Mouse (Mus musculus): Measurements from ENCODE around the gene Vamp2. TPM values are rescaled to one million over a fixed set of nuclear protein-coding genes. Genes with fewer than 3 reads are reported as not detected.

Vamp2 gene
- polyA plus RNA-seq, 1 experiment from 2014 or later: 123 TPM

- WGBS: 3% methylated on average over 28 of the region's 29 CpGs
- Histone ChIP-seq H3K36me3 (peaks cover 20% of the 10 kb centered on the region), H3K27me3 (peaks cover 6% of the 10 kb centered on the region), H3K9me3 (no peaks in the 10 kb centered on the region), H3K9ac (replicated peaks) (peak overlapping the region; percentile 38), H3K27ac (replicated peaks) (peak overlapping the region; percentile 81), H3K4me2 (replicated peaks) (peak overlapping the region; percentile 92), H3K4me1 (peaks cover 60% of the 10 kb centered on the region), H3K4me3 (peak overlapping the region; percentile 31)
- no peak for ATAC-seq (ENCODE audit: low FRiP score, low read depth)
These were observed 9.0 kb downstream of the Vamp2 start for GRCm38 (mm10) chr11:69096987-69097900.

- Histone ChIP-seq H3K9me3 (no peaks in the 10 kb centered on the region), H3K27me3 (peaks cover 6% of the 10 kb centered on the region), H3K36me3 (peaks cover 25% of the 10 kb centered on the region), H3K4me3 (peak overlapping the region; percentile 58), H3K4me2 (replicated peaks) (peak overlapping the region; percentile 92), H3K27ac (replicated peaks) (peak overlapping the region; percentile 81), H3K4me1 (peaks cover 60% of the 10 kb centered on the region), H3K9ac (replicated peaks) (peak overlapping the region; percentile 38; the same call in 1 of the 2 replicates)
- no peak for ATAC-seq (ENCODE audit: low FRiP score, low read depth)
- WGBS: 27% methylated on average over 8 of the region's 8 CpGs
These were observed 9.9 kb downstream of the Vamp2 start for GRCm38 (mm10) chr11:69098039-69098761.

GRCm38 (mm10) chr11:69098762-69099091, 10.4 kb downstream of the Vamp2 start:
- H3K27me3 ChIP-seq: peaks cover 6% of the 10 kb centered on the region
- peaks cover 30% of the 10 kb centered on the region for H3K36me3 ChIP-seq
- H3K4me3 ChIP-seq: peak overlapping the region; percentile 58
- no peaks in the 10 kb centered on the region for H3K9me3 ChIP-seq
- H3K27ac ChIP-seq (replicated peaks): peak overlapping the region; percentile 67
- H3K4me1 ChIP-seq: peaks cover 60% of the 10 kb centered on the region
- peak; percentile 52 for ATAC-seq (ENCODE audit: low FRiP score, low read depth)
- H3K4me2 ChIP-seq (replicated peaks): peak overlapping the region; percentile 92
- WGBS: 0% methylated on average over 19 of the region's 19 CpGs
- peak overlapping the region; percentile 65 for H3K9ac ChIP-seq (replicated peaks)

GRCm38 (mm10) chr11:69099177-69099914, 11.1 kb downstream of the Vamp2 start:
- peaks cover 59% of the 10 kb centered on the region for H3K4me1 ChIP-seq

GRCm38 (mm10) chr11:69099915-69100345, 11.6 kb downstream of the Vamp2 start:
- H3K4me2 ChIP-seq (replicated peaks): peak overlapping the region; percentile 92
- peak overlapping the region; percentile 65 for H3K9ac ChIP-seq (replicated peaks)
- peak overlapping the region; percentile 58 for H3K4me3 ChIP-seq
- peak overlapping the region; percentile 67 for H3K27ac ChIP-seq (replicated peaks)
- no peaks in the 10 kb centered on the region for H3K9me3 ChIP-seq
- H3K36me3 ChIP-seq: peaks cover 42% of the 10 kb centered on the region
- peaks cover 55% of the 10 kb centered on the region for H3K4me1 ChIP-seq
- H3K27me3 ChIP-seq: peaks cover 6% of the 10 kb centered on the region
- ATAC-seq (ENCODE audit: low FRiP score, low read depth): peak; percentile 17
- WGBS: under 1% methylated on average over 23 of the region's 23 CpGs

More at GRCm38 (mm10) chr11:69099177-69099914, 11.1 kb downstream of the Vamp2 start:
- H3K9me3 ChIP-seq: no peaks in the 10 kb centered on the region
- no peak for ATAC-seq (ENCODE audit: low FRiP score, low read depth)
- H3K4me2 ChIP-seq (replicated peaks): peak overlapping the region; percentile 92
- peak overlapping the region; percentile 67 for H3K27ac ChIP-seq (replicated peaks)
- H3K36me3 ChIP-seq: peaks cover 36% of the 10 kb centered on the region
- H3K9ac ChIP-seq (replicated peaks): peak overlapping the region; percentile 65
- peak overlapping the region; percentile 58 for H3K4me3 ChIP-seq
- WGBS: under 1% methylated on average over 22 of the region's 22 CpGs
- peaks cover 6% of the 10 kb centered on the region for H3K27me3 ChIP-seq

- Histone ChIP-seq H3K4me2 (replicated peaks) (peak overlapping the region; percentile 92), H3K27me3 (peaks cover 4% of the 10 kb centered on the region), H3K36me3 (peaks cover 49% of the 10 kb centered on the region), H3K4me1 (peaks cover 49% of the 10 kb centered on the region), H3K9me3 (no peaks in the 10 kb centered on the region), H3K27ac (replicated peaks) (no peak overlapping the region), H3K4me3 (no peak overlapping the region), H3K9ac (replicated peaks) (peak overlapping the region; percentile 65; the same call in 1 of the 2 replicates)
- ATAC-seq (ENCODE audit: low FRiP score, low read depth): no peak
- 93% methylated on average over 20 of the region's 20 CpGs for WGBS
These were observed 12.5 kb downstream of the Vamp2 start for GRCm38 (mm10) chr11:69100639-69101360.

GRCm38 (mm10) chr11:69101604-69102402, 13.5 kb downstream of the Vamp2 start:
- Histone ChIP-seq H3K4me2 (replicated peaks) (no peak overlapping the region), H3K36me3 (peaks cover 60% of the 10 kb centered on the region)

GRCm38 (mm10) chr11:69102403-69102725, 14.1 kb downstream of the Vamp2 start:
- no peak overlapping the region for H3K4me3 ChIP-seq
- peaks cover 36% of the 10 kb centered on the region for H3K4me1 ChIP-seq
- no peaks in the 10 kb centered on the region for H3K9me3 ChIP-seq
- ATAC-seq (ENCODE audit: low FRiP score, low read depth): no peak
- peaks cover 65% of the 10 kb centered on the region for H3K36me3 ChIP-seq
- H3K27me3 ChIP-seq: no peaks in the 10 kb centered on the region
- H3K4me2 ChIP-seq (replicated peaks): no peak overlapping the region
- WGBS: 94% methylated on average over 7 of the region's 7 CpGs
- H3K9ac ChIP-seq (replicated peaks): no peak overlapping the region
- H3K27ac ChIP-seq (replicated peaks): no peak overlapping the region

More at GRCm38 (mm10) chr11:69101604-69102402, 13.5 kb downstream of the Vamp2 start:
- 90% methylated on average over 21 of the region's 21 CpGs for WGBS
- Histone ChIP-seq H3K4me3 (no peak overlapping the region), H3K9me3 (no peaks in the 10 kb centered on the region), H3K9ac (replicated peaks) (no peak overlapping the region), H3K4me1 (peaks cover 41% of the 10 kb centered on the region), H3K27ac (replicated peaks) (no peak overlapping the region), H3K27me3 (no peaks in the 10 kb centered on the region)
- ATAC-seq (ENCODE audit: low FRiP score, low read depth): no peak

- no peaks in the 10 kb centered on the region for H3K9me3 ChIP-seq
- no peak overlapping the region for H3K9ac ChIP-seq (replicated peaks)
- 96% methylated on average over 14 of the region's 14 CpGs for WGBS
- no peak overlapping the region for H3K27ac ChIP-seq (replicated peaks)
- no peaks in the 10 kb centered on the region for H3K27me3 ChIP-seq
- peaks cover 73% of the 10 kb centered on the region for H3K36me3 ChIP-seq
- H3K4me1 ChIP-seq: peaks cover 28% of the 10 kb centered on the region
- no peak overlapping the region for H3K4me3 ChIP-seq
- H3K4me2 ChIP-seq (replicated peaks): no peak overlapping the region
- no peak for ATAC-seq (ENCODE audit: low FRiP score, low read depth)
These were observed 14.8 kb downstream of the Vamp2 start for GRCm38 (mm10) chr11:69103121-69103520.

- 89% methylated on average over 15 of the region's 15 CpGs for WGBS
- H3K9me3 ChIP-seq: no peaks in the 10 kb centered on the region
- H3K27me3 ChIP-seq: no peaks in the 10 kb centered on the region
- no peak overlapping the region for H3K4me2 ChIP-seq (replicated peaks)
- no peak overlapping the region for H3K4me3 ChIP-seq
- peaks cover 79% of the 10 kb centered on the region for H3K36me3 ChIP-seq
- ATAC-seq (ENCODE audit: low FRiP score, low read depth): no peak
- peaks cover 21% of the 10 kb centered on the region for H3K4me1 ChIP-seq
- H3K9ac ChIP-seq (replicated peaks): no peak overlapping the region
- no peak overlapping the region for H3K27ac ChIP-seq (replicated peaks)
These were observed 15.5 kb downstream of the Vamp2 start for GRCm38 (mm10) chr11:69103531-69104435.
